Mouse (Mus musculus) limb, embryonic 15.5 days (tissue): ENCODE data around the gene Xxylt1. TPM values are rescaled to one million over a fixed set of nuclear protein-coding genes. Genes with fewer than 3 reads are reported as not detected.
A peak's percentile ranks its signal among the peaks of the same experiment; 100 is the strongest.

Source experiments
- ATAC-seq: fragments of 200-750 bp; cut with Nextera tagmentation; 2 replicates; pipeline ENCODE4 v1.8.0; 2017; ENCODE audit warnings: low read depth, moderate TSS enrichment; ENCODE audit not compliant: insufficient number of reproducible peaks, low FRiP score, low TSS enrichment
- H3K27ac ChIP-seq: fragments of 300-500 bp; sonication (generic); 2 replicates; pipeline ENCODE4 v1.5.1; 2015; ENCODE audit warnings: moderate library complexity, mild to moderate bottlenecking, inconsistent platforms
- H3K27me3 ChIP-seq: fragments of 300-500 bp; sonication (generic); 2 replicates; pipeline ENCODE4 v1.6.1; 2015; ENCODE audit warnings: inconsistent platforms
- H3K36me3 ChIP-seq: fragments of 300-500 bp; sonication (generic); 2 replicates; pipeline ENCODE4 v1.6.1; 2015; ENCODE audit warnings: inconsistent platforms
- H3K4me1 ChIP-seq: fragments of 300-500 bp; sonication (generic); 2 replicates; pipeline ENCODE4 v1.6.1; 2015; ENCODE audit warnings: inconsistent platforms
- H3K4me2 ChIP-seq: fragments of 300-500 bp; sonication (generic); 2 replicates; pipeline ENCODE4 v1.6.1; 2015; ENCODE audit warnings: mild to moderate bottlenecking, inconsistent platforms
- H3K4me3 ChIP-seq: fragments of 300-500 bp; sonication (generic); 2 replicates; pipeline ENCODE4 v1.5.1; 2015; ENCODE audit warnings: mild to moderate bottlenecking, inconsistent platforms
- H3K9ac ChIP-seq: fragments of 300-500 bp; sonication (generic); 2 replicates; pipeline ENCODE4 v1.6.1; 2015; ENCODE audit warnings: inconsistent platforms
- H3K9me3 ChIP-seq: fragments of 300-500 bp; sonication (generic); 2 replicates; pipeline ENCODE4 v1.6.1; 2016; ENCODE audit warnings: inconsistent platforms
- whole genome bisulfite sequencing: fragments of 180-500 bp; shearing (Covaris S2); methylation state at CpG from one replicate; pipeline ENCODE4 v1.1.7; 2015; 5-methylcytosine and 5-hydroxymethylcytosine counted together
- polyA plus RNA-seq: library from polyadenylated mRNA; unstranded; fragments of >200 nt; fragmentation: Nextera tagmentation; extraction: Ambion mirVana; gene quantifications from 2 replicates; pipeline ENCODE4 v1.2.1, GENCODE M21; 2015

The Xxylt1 gene
- polyA plus RNA-seq, 1 experiment from 2014 or later, result 17.3 TPM

DNA sequence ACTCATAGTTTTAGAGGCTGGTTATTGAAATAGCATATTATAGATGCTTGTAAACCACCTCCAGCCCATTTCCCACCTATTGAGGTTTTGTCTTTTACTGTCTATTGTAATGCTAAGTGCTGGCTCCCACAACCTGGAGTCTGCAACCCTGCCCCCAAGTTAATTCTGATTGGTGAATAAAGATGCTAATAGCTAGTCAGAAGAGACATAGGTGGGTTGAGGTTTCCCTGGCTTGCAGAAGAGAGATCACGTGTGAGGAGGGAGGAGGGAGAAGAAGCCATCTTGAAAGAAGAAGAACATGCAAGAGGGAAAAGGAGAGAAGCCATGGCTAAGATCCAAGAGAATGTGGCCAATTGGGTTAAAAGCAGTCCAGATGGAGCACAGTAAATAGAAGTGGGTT, 43.8 kb downstream of the Xxylt1 start:
- Histone ChIP-seq H3K4me3 (no peak overlapping the region), H3K27ac (no peak overlapping the region), H3K9ac (no peak overlapping the region), H3K36me3 (no peaks in the 10 kb centered on the region), H3K4me2 (no peak overlapping the region), H3K9me3 (no peaks in the 10 kb centered on the region), H3K27me3 (no peaks in the 10 kb centered on the region), H3K4me1 (peaks cover 34% of the 10 kb centered on the region)
- ATAC-seq, result no peak
- WGBS, result 80% methylated on average over 1 of the region's 1 CpGs

DNA sequence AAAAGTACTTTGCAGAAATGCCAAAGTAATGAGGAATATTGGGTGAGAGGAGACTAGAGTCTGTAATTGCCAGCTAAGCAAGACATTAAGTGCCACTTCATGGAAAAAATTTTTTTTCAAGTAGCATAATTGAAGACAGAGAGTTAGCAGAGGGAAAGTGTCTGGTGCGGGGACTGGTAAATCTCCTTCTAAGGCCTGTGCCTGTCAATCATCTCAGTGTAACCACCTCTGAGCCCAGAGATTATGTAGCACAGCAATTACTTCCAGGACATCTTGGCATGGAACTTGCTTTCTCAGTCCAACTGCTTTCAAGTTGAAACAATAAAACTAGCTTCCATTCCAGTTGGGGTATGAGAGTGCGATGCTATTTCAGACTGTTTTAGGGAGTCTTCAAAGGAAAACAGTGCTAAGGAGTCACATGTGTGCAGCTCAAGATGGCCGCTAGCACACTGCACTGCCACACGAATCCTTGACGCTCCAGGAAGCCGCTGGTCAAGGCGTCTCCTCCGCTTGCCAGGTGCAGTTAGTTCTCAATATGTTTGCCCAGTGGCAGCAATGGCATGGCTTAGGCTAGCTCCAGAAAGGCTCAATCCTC, 45.5 kb downstream of the Xxylt1 start:
- no peak overlapping the region for H3K4me3 ChIP-seq
- no peaks in the 10 kb centered on the region for H3K36me3 ChIP-seq
- no peak overlapping the region for H3K4me2 ChIP-seq
- ATAC-seq, result peak; percentile 72; the same call in 1 of the 2 replicates
- WGBS, result 54% methylated on average over 8 of the region's 8 CpGs
- H3K27ac ChIP-seq, result peak overlapping the region; percentile 72
- no peak overlapping the region for H3K9ac ChIP-seq
- no peaks in the 10 kb centered on the region for H3K9me3 ChIP-seq
- no peaks in the 10 kb centered on the region for H3K27me3 ChIP-seq
- peaks cover 32% of the 10 kb centered on the region for H3K4me1 ChIP-seq

DNA sequence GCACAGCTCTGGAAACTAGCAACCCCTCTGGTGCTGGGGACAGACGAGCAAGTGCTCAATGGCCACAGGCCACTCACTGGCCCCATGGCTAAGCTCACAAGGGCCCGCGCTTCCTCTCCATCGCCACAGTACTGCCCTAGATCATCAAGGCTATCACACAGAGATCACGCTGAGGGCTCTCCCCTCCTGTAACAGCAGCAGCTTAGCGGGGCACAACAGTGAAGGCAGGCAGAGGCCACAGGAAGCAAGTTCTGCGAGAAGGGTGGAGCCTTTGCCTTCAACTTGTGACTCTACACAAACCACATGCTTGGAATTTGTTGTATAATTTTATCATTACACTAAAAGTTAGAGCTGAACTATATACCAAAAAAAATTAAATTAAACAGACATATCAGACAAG, 46.0 kb downstream of the Xxylt1 start:
- H3K27me3 ChIP-seq, result no peaks in the 10 kb centered on the region
- no peak overlapping the region for H3K4me3 ChIP-seq
- H3K9me3 ChIP-seq, result no peaks in the 10 kb centered on the region
- H3K36me3 ChIP-seq, result no peaks in the 10 kb centered on the region
- 53% methylated on average over 7 of the region's 7 CpGs for WGBS
- ATAC-seq, result no peak
- no peak overlapping the region for H3K9ac ChIP-seq
- H3K4me2 ChIP-seq, result no peak overlapping the region
- peak overlapping the region; percentile 59 for H3K27ac ChIP-seq
- peaks cover 27% of the 10 kb centered on the region for H3K4me1 ChIP-seq

DNA sequence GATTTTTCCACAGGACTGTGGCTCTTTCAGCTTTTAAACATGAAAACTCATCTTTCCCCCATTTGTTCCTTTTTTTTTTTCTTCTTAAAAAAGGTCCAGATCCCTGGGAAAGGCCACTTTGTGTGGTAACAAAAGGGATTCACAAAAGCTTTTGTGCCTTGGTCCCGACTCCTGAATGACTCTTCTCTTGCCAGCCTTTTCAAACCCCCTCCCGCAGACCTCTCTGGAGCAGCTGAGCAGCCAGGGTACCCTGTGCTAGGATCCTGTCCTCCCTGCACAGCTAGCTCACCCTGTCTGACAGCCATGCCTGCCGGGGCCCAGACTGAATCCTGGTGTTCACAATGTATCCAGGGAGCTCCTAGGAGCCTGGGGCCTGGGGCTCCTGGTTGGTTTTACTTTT, 47.2 kb downstream of the Xxylt1 start:
- WGBS, result 76% methylated on average over 3 of the region's 3 CpGs
- no peaks in the 10 kb centered on the region for H3K27me3 ChIP-seq
- no peak overlapping the region for H3K9ac ChIP-seq
- H3K4me2 ChIP-seq, result no peak overlapping the region
- no peaks in the 10 kb centered on the region for H3K36me3 ChIP-seq
- peaks cover 19% of the 10 kb centered on the region for H3K4me1 ChIP-seq
- H3K27ac ChIP-seq, result no peak overlapping the region
- H3K9me3 ChIP-seq, result no peaks in the 10 kb centered on the region
- ATAC-seq, result no peak
- no peak overlapping the region for H3K4me3 ChIP-seq

DNA sequence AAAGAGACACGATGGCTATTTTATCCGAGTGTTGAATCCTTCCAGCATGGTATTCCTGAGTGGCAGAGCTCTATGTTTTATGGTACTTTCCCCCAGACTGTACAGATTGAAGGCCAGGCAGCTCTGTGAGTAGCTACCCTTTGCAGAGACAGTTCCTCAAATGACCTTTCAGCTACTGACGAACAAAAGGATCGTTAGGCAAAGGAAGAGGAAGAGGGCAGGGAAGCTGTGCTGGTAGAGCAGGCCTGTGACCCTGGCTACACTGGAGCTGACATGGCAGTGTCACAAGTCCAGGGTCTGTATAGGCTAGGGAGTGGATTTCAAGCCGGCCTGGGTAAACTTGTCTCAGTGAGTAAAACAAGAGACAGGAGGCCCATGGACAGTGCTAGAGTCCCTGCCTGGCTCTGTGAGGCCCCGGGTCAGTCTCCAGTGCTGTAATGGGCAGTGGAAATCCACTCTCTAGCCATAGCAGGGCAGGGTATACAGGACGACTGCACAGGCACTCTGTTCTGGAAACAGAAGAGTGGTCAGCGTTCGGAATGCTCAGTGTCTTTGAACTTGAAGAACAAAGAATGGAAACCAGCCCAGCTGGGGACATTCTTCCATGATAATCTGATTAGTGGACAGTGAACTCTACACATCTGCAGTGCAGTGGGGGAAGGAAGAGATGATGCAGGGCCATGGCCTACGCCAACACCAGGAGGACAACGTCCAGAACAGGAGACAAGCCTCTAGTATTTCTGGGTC, 51.3 kb downstream of the Xxylt1 start:
- Histone ChIP-seq H3K4me2 (no peak overlapping the region), H3K9me3 (no peaks in the 10 kb centered on the region), H3K27me3 (no peaks in the 10 kb centered on the region), H3K36me3 (no peaks in the 10 kb centered on the region), H3K4me1 (peaks cover 7% of the 10 kb centered on the region), H3K4me3 (no peak overlapping the region), H3K27ac (no peak overlapping the region), H3K9ac (no peak overlapping the region)
- WGBS, result 69% methylated on average over 11 of the region's 11 CpGs
- ATAC-seq, result no peak

DNA sequence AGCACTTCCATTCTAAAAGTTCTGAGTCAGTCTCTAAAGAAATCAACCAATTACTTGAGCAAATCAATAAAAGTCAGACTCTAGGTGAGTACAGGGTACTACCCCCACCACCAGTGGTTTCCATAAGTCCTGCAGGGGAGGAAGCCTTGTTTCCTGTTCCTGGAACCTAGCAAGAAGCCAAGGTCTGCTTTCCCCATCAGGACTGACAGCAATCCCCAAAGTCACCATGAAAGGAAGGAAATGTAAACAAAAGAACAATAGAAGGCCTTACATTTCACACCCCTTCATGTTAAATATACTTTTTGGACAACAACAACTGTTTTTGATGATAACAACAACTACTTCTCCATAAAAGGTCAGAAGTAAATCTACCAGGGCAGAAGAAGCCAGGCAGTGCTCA, 53.6 kb downstream of the Xxylt1 start:
- Histone ChIP-seq H3K27me3 (no peaks in the 10 kb centered on the region), H3K9ac (no peak overlapping the region), H3K27ac (no peak overlapping the region), H3K4me3 (no peak overlapping the region), H3K4me2 (no peak overlapping the region), H3K4me1 (no peaks in the 10 kb centered on the region), H3K36me3 (no peaks in the 10 kb centered on the region), H3K9me3 (no peaks in the 10 kb centered on the region)
- no peak for ATAC-seq

DNA sequence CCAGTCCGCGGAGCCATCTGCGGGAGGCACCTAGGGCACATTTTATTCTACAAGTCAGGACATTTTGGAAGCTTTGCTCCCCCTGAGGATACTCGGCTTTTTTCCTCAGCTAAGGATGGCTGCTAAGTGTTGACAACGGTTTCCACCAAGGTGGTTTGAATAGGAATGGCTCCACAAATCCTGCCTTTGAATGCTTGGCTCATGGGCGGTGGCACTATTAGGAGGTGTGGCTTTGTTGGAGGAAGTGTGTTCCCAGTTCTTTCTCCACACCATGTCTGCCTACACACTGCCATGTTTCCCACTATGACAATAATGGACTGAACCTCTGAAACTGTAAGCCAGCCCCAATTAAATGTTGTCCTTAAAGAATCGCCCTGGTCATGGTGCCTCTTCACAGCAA, 55.7 kb downstream of the Xxylt1 start:
- peaks cover 5% of the 10 kb centered on the region for H3K4me1 ChIP-seq
- 91% methylated on average over 7 of the region's 7 CpGs for WGBS
- ATAC-seq, result no peak

DNA sequence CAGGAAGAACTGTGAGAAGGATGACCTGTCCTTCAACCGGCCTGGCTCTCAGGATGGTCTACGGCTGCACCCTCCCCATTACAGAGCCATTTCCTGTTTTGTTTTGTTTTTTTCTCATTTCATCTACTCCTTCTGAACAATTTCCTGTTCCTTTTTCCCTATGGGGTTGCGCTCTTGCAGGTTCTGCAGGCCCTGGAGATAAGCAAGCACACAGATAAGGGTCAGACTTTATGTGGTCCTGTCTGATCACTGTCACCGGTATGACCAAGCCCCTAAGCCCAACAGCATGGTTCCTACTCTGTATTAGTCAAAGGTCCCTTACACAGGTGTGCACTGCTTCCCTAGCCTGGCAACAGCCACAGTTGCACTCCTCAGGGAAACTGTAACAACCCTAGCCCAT, 56.2 kb downstream of the Xxylt1 start:
- no peak for ATAC-seq

More for the DNA sequence above, 55.7 kb downstream of the Xxylt1 start:
- Histone ChIP-seq H3K4me3 (no peak overlapping the region), H3K36me3 (no peaks in the 10 kb centered on the region), H3K9ac (no peak overlapping the region), H3K27ac (no peak overlapping the region), H3K9me3 (no peaks in the 10 kb centered on the region), H3K4me2 (no peak overlapping the region), H3K27me3 (no peaks in the 10 kb centered on the region)

DNA sequence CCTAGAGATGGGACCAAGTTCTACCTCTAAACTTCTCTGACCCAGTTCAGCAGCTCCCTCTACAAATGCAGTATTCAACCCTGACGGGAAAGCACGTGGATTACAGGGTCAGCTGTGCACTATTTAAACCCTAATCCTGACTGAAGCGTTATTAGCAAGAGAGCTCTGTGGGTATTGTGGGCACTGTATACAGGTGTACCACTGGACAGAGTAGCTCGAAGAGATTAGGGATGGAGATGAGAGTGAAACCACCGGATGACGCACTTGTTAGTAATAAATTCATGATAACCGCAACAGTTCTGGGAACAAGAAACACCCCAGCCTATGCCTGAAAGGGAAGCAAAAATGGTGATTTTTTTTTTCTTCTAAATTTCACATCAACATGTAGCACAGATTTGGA, 57.0 kb downstream of the Xxylt1 start:
- Histone ChIP-seq H3K36me3 (no peaks in the 10 kb centered on the region), H3K9me3 (no peaks in the 10 kb centered on the region), H3K4me2 (no peak overlapping the region), H3K27ac (no peak overlapping the region), H3K27me3 (no peaks in the 10 kb centered on the region), H3K4me1 (peaks cover 12% of the 10 kb centered on the region), H3K9ac (no peak overlapping the region), H3K4me3 (no peak overlapping the region)
- ATAC-seq, result no peak
- WGBS, result 87% methylated on average over 7 of the region's 7 CpGs

More for the DNA sequence above, 56.2 kb downstream of the Xxylt1 start:
- H3K9ac ChIP-seq, result no peak overlapping the region
- 81% methylated on average over 4 of the region's 4 CpGs for WGBS
- no peak overlapping the region for H3K27ac ChIP-seq
- no peaks in the 10 kb centered on the region for H3K9me3 ChIP-seq
- peaks cover 5% of the 10 kb centered on the region for H3K4me1 ChIP-seq
- H3K4me2 ChIP-seq, result no peak overlapping the region
- no peaks in the 10 kb centered on the region for H3K36me3 ChIP-seq
- no peaks in the 10 kb centered on the region for H3K27me3 ChIP-seq
- no peak overlapping the region for H3K4me3 ChIP-seq

DNA sequence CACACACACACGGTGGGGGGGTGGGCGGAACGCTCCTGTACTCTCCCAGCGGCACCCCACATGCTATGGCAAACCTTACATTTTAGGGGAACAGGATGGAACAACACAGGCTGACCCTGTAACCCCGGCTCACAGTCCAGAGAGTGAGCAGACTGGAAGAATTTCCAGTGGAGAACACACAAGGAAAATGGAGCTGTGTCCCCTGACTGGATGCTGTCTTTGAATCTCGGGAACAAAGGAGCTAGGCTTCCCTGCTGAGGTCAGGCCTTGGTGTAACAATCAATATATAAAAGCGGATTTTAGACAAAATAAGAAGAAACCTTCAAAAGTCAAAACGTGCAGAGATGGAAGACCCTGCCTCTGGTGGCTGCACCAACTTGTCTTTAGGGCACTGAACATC, 57.4 kb downstream of the Xxylt1 start:
- Histone ChIP-seq H3K4me1 (peaks cover 14% of the 10 kb centered on the region), H3K27me3 (no peaks in the 10 kb centered on the region), H3K36me3 (no peaks in the 10 kb centered on the region), H3K27ac (no peak overlapping the region), H3K9me3 (no peaks in the 10 kb centered on the region), H3K4me3 (no peak overlapping the region), H3K9ac (no peak overlapping the region), H3K4me2 (no peak overlapping the region)
- WGBS, result 89% methylated on average over 8 of the region's 8 CpGs
- ATAC-seq, result no peak

DNA sequence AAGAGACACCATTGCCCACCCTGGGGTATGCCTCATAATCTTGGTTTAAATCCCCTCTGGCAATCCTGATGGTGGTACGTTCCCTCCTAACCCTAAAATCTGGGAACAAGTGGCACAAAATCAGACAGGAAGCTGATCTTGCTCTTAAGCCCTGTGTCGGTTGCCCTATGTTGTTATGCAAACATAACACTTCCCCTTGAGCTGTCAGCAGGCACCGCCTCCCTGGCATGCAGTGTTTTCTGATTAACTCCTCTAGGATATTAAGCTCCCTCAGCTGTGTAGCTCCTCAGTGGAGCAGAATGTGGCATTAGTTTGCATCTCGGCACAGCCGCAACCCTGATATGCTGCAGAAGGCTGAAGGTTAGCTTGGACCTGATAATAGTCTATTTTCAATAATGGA, 58.9 kb downstream of the Xxylt1 start:
- H3K9ac ChIP-seq, result no peak overlapping the region
- no peaks in the 10 kb centered on the region for H3K36me3 ChIP-seq
- no peaks in the 10 kb centered on the region for H3K27me3 ChIP-seq
- H3K27ac ChIP-seq, result no peak overlapping the region
- no peaks in the 10 kb centered on the region for H3K9me3 ChIP-seq
- no peak for ATAC-seq
- H3K4me3 ChIP-seq, result no peak overlapping the region
- no peak overlapping the region for H3K4me2 ChIP-seq
- H3K4me1 ChIP-seq, result peaks cover 14% of the 10 kb centered on the region
- WGBS, result 70% methylated on average over 5 of the region's 5 CpGs

DNA sequence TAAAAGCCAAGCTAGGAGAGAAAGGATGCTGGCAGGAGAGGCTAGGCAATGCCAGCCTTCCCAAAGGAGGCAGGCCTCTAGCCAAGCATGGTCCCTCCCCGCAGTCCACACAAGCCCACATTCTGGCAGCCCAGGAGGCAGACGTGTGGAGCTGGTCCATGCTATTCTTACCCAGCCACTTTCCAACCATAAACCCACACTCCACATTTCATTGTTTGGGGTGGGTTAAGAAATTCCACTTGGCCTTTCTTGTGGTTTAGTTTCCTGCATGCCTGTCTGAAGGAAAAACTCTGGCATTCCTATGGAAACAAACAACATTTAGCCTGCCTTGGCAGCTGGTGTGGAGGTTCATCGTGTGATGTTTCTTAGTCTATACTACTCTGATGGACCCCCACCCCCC, 61.7 kb downstream of the Xxylt1 start:
- H3K4me1 ChIP-seq, result peaks cover 19% of the 10 kb centered on the region

More for the DNA sequence above, 61.7 kb downstream of the Xxylt1 start:
- 53% methylated on average over 3 of the region's 3 CpGs for WGBS
- H3K27me3 ChIP-seq, result no peaks in the 10 kb centered on the region
- peak; percentile 67 for ATAC-seq
- 0 out of 2 replicates have a peak overlapping the region, but pooled peaks have one; percentile 43 for H3K27ac ChIP-seq
- H3K4me2 ChIP-seq, result no peak overlapping the region
- H3K9me3 ChIP-seq, result no peaks in the 10 kb centered on the region
- no peaks in the 10 kb centered on the region for H3K36me3 ChIP-seq
- H3K4me3 ChIP-seq, result no peak overlapping the region
- no peak overlapping the region for H3K9ac ChIP-seq
